Mouse (Mus musculus) midbrain, embryonic 12.5 days (tissue): ENCODE measurements at regions not wholly inside any gene's neighbourhood (a gene's known extent, or its start where the extent isn't known, plus 50 kb on each side); places are given as distances from the start of the nearest gene placed in this dataset.
A peak's percentile ranks its signal among the peaks of the same experiment; 100 is the strongest.

Source experiments
- ATAC-seq: fragments of 200-750 bp; cut with Nextera tagmentation; 2 replicates; pipeline ENCODE4 v1.8.0; 2017; ENCODE audit warnings: low read depth, moderate TSS enrichment, moderate library complexity; ENCODE audit not compliant: low FRiP score
- H3K27ac ChIP-seq: fragments of 300-500 bp; sonication (generic); replicated peaks from 2 replicates; pipeline ENCODE4 v1.5.1; 2016; ENCODE audit warnings: mild to moderate bottlenecking
- H3K27me3 ChIP-seq: fragments of 300-500 bp; sonication (generic); 2 replicates; pipeline ENCODE4 v1.6.1; 2016; ENCODE audit warnings: mild to moderate bottlenecking
- H3K36me3 ChIP-seq: fragments of 300-500 bp; sonication (generic); 2 replicates; pipeline ENCODE4 v1.6.1; 2016
- H3K4me1 ChIP-seq: fragments of 300-500 bp; sonication (generic); 2 replicates; pipeline ENCODE4 v1.6.1; 2016
- H3K4me2 ChIP-seq: fragments of 300-500 bp; sonication (generic); replicated peaks from 2 replicates; pipeline ENCODE4 v1.6.1; 2016; ENCODE audit warnings: mild to moderate bottlenecking, moderate library complexity
- H3K4me3 ChIP-seq: fragments of 300-500 bp; sonication (generic); 2 replicates; pipeline ENCODE4 v1.5.1; 2016; ENCODE audit warnings: mild to moderate bottlenecking
- H3K9ac ChIP-seq: fragments of 300-500 bp; sonication (generic); replicated peaks from 2 replicates; pipeline ENCODE4 v1.6.1; 2016; ENCODE audit warnings: mild to moderate bottlenecking, moderate library complexity
- H3K9me3 ChIP-seq: fragments of 300-500 bp; sonication (generic); 2 replicates; pipeline ENCODE4 v1.6.1; 2016; ENCODE audit warnings: mild to moderate bottlenecking
- WGBS: fragments of 180-500 bp; shearing (Covaris S2); methylation state at CpG from one replicate; pipeline ENCODE4 v1.1.7; 2016; 5-methylcytosine and 5-hydroxymethylcytosine counted together

DNA sequence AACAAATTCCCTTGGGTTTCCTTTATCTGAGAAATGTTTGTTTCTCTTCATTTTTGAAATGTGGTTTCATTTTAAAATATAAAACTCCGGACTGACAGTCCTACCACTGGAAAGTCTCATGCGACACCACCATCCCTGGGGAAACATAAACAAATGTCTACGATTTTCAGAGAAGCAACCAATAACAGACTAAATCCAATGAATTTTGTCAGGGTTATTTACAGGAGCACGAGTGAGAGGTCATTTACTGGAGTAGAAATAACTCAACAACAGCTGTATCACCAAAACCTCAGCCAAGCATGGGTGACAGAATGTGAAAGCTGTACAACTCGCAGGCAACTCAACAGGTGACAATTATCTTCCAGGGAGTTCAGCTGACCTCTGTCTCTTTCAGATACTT, 200.5 kb downstream of the Fam76b start:
- Histone ChIP-seq H3K9me3 (no peaks in the 10 kb centered on the region), H3K4me2 (no peak overlapping the region), H3K4me1 (peaks cover 6% of the 10 kb centered on the region; the same call in 1 of the 2 replicates), H3K4me3 (no peak overlapping the region), H3K9ac (no peak overlapping the region), H3K27ac (no peak overlapping the region), H3K27me3 (no peaks in the 10 kb centered on the region), H3K36me3 (no peaks in the 10 kb centered on the region)
- no peak for ATAC-seq
- 78% methylated on average over 5 of the region's 5 CpGs for WGBS

DNA sequence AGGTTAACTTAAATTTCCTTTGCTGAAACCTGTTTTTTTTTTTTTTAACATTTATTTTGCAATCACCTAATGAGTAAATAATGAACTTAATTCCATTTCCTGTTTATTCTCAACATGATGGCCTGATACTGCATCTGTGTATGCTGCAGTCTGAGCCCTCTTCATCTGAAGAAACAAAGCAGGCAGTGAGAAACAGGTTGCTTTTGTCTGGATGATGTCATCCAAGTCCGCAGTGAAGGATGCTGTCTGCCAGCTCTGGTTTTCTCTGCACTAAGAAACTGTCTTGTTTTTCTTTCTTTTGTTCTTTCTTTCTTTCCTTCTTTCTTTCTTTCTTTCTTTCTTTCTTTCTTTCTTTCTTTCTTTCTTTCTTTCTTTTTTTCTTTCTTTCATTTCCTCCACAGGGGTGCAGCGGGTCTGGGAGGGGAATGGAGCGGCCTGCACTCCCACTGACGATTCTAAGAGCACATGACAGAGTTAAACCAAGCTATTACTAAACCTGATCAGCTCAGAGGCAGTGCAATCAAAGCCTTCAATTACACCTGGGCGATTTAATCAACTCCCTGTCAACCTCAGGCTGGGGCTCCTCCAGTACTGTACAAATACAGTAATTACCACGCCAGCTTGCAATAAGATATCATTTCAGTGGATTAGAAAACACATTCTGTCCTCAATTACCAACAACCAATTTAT, 204.0 kb downstream of the Fam76b start:
- no peak overlapping the region for H3K27ac ChIP-seq
- H3K4me2 ChIP-seq, result no peak overlapping the region
- ATAC-seq, result no peak

DNA sequence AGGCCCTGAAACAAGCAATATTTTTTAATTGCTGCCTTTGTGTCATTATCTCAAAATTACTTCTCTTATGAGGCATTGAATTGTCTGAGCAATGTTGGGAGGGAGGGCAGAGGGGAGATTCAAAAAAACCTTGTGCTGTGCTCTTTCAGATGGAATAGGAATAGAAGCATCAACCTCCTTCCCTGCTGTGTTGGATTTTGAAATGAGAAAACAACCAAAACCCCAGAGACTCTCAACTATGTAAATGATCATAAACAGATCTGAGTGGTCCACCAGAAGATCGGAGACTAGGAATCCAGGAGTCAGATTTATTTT, 204.5 kb downstream of the Fam76b start:
- H3K9ac ChIP-seq, result no peak overlapping the region
- WGBS, result 79% methylated on average over 1 of the region's 1 CpGs
- no peaks in the 10 kb centered on the region for H3K9me3 ChIP-seq
- peaks cover 6% of the 10 kb centered on the region; the same call in 1 of the 2 replicates for H3K4me1 ChIP-seq
- H3K36me3 ChIP-seq, result no peaks in the 10 kb centered on the region
- no peaks in the 10 kb centered on the region for H3K27me3 ChIP-seq
- H3K27ac ChIP-seq, result no peak overlapping the region
- no peak overlapping the region for H3K4me2 ChIP-seq
- ATAC-seq, result no peak
- H3K4me3 ChIP-seq, result no peak overlapping the region

More for the DNA sequence above, 204.0 kb downstream of the Fam76b start:
- H3K9me3 ChIP-seq, result no peaks in the 10 kb centered on the region
- H3K9ac ChIP-seq, result no peak overlapping the region
- WGBS, result 54% methylated on average over 6 of the region's 6 CpGs
- H3K36me3 ChIP-seq, result no peaks in the 10 kb centered on the region
- H3K4me3 ChIP-seq, result no peak overlapping the region
- H3K4me1 ChIP-seq, result peaks cover 6% of the 10 kb centered on the region; the same call in 1 of the 2 replicates
- H3K27me3 ChIP-seq, result no peaks in the 10 kb centered on the region

DNA sequence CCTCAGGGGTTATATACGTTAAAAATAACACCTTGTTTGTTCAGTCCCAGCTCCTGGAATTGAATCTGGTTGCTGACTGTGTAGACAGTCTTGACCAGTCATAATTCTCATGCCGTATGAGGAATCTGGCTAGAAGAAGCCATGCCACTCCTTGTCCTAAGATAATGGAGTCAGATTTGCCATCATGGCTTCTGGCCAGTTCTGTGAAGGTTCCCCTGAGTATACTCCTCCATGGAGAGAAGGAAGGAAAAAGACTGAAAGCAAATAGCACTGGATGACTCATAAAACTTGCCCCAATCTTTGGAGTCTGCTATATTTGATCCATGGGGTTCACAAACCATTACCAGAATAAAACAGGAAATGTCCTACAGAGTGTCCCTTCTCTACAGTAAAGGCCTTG, 208.0 kb downstream of the Fam76b start:
- Histone ChIP-seq H3K4me1 (peaks cover 6% of the 10 kb centered on the region; the same call in 1 of the 2 replicates), H3K27ac (no peak overlapping the region), H3K4me3 (no peak overlapping the region), H3K9me3 (no peaks in the 10 kb centered on the region), H3K4me2 (no peak overlapping the region), H3K9ac (no peak overlapping the region), H3K27me3 (no peaks in the 10 kb centered on the region), H3K36me3 (no peaks in the 10 kb centered on the region)
- 84% methylated on average over 2 of the region's 2 CpGs for WGBS
- ATAC-seq, result no peak

DNA sequence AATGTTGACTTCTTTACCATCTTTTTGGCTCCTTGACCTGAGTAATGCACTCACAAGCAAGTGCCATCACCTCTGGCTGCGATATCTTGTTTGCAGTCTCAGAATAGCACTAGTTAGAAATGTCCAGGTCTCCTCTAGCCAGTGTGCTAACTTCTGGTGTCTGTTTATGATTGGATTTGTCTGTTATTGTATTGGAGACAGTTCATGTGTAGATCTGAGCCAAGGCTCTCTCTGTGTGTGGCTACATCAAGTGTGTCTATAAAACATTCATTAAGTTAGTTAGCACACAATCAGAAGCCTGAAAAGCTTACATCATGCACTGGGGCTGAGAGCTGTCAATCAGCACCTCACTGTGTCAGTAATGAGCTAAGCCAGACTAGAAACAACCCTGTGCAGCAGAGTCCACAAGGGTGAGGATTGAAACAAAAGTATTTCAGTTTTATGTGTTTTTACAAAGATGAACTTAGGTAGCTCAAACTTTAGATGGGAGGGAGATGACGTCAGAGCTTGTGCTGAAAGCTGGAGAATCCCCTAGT, 214.5 kb downstream of the Fam76b start:
- H3K36me3 ChIP-seq, result no peaks in the 10 kb centered on the region
- ATAC-seq, result no peak
- H3K4me3 ChIP-seq, result no peak overlapping the region
- no peaks in the 10 kb centered on the region for H3K9me3 ChIP-seq
- no peaks in the 10 kb centered on the region for H3K4me1 ChIP-seq
- no peak overlapping the region for H3K9ac ChIP-seq
- H3K27ac ChIP-seq, result no peak overlapping the region
- H3K4me2 ChIP-seq, result no peak overlapping the region
- no peaks in the 10 kb centered on the region for H3K27me3 ChIP-seq
- WGBS, result 66% methylated on average over 2 of the region's 2 CpGs

DNA sequence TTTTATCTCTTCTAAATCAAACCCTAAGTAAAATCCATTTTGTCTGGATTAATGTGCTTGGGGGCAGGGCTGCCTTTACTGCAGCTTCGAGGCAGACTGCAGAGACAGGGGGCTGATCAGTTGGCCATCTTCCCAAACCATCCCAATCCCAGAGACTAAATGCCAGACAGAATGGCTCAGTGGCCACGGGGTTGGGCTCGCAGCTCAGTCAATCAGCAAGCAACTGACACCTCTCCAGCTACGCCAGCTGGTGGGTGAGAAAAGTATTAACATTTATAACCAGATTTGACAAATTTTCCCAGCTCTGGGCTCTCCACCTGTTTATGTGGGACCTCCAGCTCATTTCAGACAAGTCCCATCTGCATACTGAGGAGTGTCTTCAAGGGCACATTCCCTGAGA, 220.7 kb downstream of the Fam76b start:
- no peaks in the 10 kb centered on the region for H3K36me3 ChIP-seq
- H3K9me3 ChIP-seq, result no peaks in the 10 kb centered on the region
- H3K27me3 ChIP-seq, result no peaks in the 10 kb centered on the region
- H3K9ac ChIP-seq, result no peak overlapping the region
- no peaks in the 10 kb centered on the region; the same call in 1 of the 2 replicates for H3K4me1 ChIP-seq
- no peak for ATAC-seq
- H3K4me3 ChIP-seq, result no peak overlapping the region
- WGBS, result 83% methylated on average over 4 of the region's 4 CpGs
- H3K27ac ChIP-seq, result no peak overlapping the region
- H3K4me2 ChIP-seq, result no peak overlapping the region

DNA sequence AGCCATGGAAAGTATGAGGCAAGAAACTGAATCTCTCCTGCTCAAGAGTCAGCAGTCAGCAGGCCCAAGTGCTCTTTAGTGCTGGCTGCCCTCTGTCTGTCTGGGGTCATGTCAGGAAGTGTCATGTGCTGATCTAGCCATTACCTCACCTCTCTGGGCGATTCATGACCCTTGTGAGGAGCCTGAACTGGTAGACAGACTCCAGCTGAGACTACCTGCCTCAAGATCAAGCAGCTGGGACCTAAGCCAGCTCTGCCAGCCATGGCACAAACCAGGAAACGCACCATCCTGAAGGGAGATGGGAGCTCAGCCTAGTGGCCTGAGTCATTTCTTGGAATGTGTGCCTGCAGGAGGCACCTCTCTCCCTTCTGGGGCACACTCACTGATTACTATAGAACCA, 221.2 kb upstream of the Sesn3 start:
- ATAC-seq, result no peak
- 47% methylated on average over 2 of the region's 2 CpGs for WGBS
- peaks cover 6% of the 10 kb centered on the region for H3K27me3 ChIP-seq
- no peaks in the 10 kb centered on the region for H3K36me3 ChIP-seq
- H3K4me1 ChIP-seq, result peaks cover 14% of the 10 kb centered on the region
- H3K27ac ChIP-seq, result no peak overlapping the region
- H3K4me3 ChIP-seq, result no peak overlapping the region
- H3K9me3 ChIP-seq, result no peaks in the 10 kb centered on the region
- H3K9ac ChIP-seq, result no peak overlapping the region
- H3K4me2 ChIP-seq, result no peak overlapping the region

DNA sequence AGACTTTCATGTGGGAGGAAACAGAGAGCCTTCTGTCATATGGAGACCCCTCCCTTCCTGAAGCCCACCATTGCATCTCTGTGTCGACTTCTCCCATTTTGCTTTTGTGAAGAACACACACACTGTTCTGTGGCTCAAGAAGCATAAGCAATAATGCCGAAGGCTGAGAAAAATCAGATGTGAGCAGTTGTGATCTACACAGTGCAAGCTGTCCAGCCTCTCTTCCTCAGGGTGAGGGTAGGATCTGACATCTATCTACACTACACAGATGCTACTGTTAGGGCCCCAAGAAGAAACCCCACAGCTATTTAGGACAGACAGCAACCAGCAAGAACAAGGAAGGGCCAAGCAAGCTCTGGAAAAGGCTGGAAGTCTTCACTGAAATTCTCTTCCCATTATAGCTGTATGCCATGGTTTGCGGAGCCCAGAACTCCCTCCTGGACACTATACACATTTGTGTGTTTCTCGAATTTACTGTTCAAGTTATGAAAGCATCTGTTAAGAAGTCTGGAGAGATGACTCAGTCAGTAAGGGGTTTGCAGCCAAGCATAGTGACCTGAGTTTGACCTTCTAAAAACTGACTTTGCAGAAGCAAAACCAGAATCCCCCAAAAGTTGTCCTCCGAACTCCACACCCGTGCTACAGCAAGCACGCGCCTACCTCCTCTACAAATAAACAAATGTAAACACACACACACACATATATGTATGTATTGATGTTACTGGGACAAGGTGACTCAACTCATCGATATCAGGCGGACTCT, 218.3 kb upstream of the Sesn3 start:
- Histone ChIP-seq H3K4me2 (no peak overlapping the region), H3K9ac (no peak overlapping the region), H3K4me1 (peaks cover 22% of the 10 kb centered on the region), H3K27ac (no peak overlapping the region), H3K9me3 (no peaks in the 10 kb centered on the region), H3K36me3 (no peaks in the 10 kb centered on the region), H3K4me3 (no peak overlapping the region), H3K27me3 (peaks cover 6% of the 10 kb centered on the region)
- no peak for ATAC-seq
- 90% methylated on average over 10 of the region's 10 CpGs for WGBS

DNA sequence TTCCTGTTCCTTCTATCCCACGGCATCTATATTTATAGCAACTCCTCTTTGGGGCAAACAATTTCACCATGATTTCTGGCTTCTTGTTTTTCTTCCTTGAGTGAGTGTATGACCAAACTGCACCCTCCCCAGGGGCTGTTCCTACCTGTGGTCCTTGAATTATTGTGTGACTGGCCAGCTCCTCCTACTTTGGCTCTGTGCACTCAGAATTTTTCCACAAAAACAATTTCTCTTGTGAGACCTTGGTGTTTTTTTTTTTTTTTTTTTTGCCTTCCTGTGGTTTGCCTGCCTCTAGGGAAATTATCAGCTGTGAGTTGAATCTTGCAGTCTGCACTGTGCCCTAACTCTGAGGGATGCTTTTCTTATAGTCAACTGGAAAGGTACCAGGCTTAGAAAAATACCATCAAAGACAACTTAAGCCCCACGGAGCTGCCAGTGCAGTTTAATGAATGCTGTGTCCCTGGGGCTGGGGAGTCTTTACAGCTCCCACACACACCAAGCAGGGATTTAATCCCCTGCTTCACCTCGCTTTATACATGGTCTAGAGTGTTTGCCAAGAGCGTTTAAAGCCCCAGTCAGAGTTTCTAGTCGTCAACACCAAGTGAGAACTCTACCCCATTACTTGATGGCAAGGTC, 216.2 kb upstream of the Sesn3 start:
- WGBS, result 12% methylated on average over 5 of the region's 5 CpGs
- Histone ChIP-seq H3K4me2 (no peak overlapping the region), H3K9ac (no peak overlapping the region), H3K4me1 (peaks cover 20% of the 10 kb centered on the region), H3K36me3 (no peaks in the 10 kb centered on the region), H3K27ac (0 out of 2 replicates have a peak overlapping the region, but pooled peaks have one; percentile 11), H3K4me3 (no peak overlapping the region), H3K9me3 (no peaks in the 10 kb centered on the region), H3K27me3 (peaks cover 6% of the 10 kb centered on the region)
- 0 out of 2 replicates have a peak, but pooled peaks have one; percentile 30 for ATAC-seq

DNA sequence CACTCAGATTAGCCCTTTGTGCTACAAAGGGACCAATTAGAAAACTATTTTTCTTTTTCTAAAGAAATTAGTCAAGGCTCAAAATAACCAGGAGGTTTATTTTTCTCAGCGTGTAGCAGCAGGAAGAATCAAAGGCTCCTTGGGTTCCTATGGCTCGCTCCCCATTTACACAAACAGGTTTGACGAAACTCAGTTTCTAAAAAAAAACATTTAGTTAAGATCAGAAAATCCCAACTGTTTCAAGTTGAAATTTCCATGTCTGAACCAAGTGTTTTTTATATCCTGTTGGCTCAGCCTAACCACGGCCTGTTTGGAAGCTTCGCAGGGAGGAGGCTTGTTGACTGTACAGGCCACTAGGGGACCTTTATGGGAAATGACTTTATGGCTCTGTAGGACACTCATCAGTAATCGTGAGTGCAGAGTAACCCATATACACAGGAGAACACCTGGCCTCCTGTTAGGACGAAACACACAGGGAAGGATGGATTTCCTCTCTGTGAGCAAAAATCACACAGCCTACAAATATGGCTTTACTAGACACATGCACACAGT, 215.6 kb upstream of the Sesn3 start:
- H3K9ac ChIP-seq, result no peak overlapping the region
- WGBS, result 40% methylated on average over 7 of the region's 7 CpGs
- ATAC-seq, result no peak
- no peak overlapping the region for H3K4me3 ChIP-seq
- no peaks in the 10 kb centered on the region for H3K9me3 ChIP-seq
- no peak overlapping the region for H3K4me2 ChIP-seq
- H3K4me1 ChIP-seq, result peaks cover 15% of the 10 kb centered on the region
- peaks cover 6% of the 10 kb centered on the region for H3K27me3 ChIP-seq
- H3K27ac ChIP-seq, result 0 out of 2 replicates have a peak overlapping the region, but pooled peaks have one; percentile 11
- no peaks in the 10 kb centered on the region for H3K36me3 ChIP-seq

DNA sequence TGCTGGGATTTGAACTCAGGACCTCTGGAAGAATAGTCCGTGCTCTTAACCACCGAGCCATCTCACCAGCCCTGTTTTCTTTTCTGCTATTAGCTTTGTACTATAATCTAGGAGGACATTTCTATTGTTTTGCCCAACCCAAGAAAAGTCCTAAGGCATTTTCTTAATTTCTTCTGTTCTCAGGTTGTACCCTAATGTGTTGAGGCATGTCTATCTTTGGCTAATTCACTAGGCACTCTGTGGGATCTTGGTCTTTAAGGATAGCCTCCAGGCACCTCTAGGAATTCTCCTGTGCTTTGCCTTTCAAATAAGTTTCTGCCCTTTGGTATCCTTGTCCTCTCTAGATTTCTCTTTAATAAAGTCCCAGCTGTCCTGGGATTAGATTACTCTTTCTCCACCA, 214.6 kb upstream of the Sesn3 start:
- Histone ChIP-seq H3K36me3 (no peaks in the 10 kb centered on the region), H3K4me3 (no peak overlapping the region), H3K4me1 (peaks cover 15% of the 10 kb centered on the region), H3K4me2 (no peak overlapping the region), H3K9ac (no peak overlapping the region), H3K27me3 (no peaks in the 10 kb centered on the region), H3K27ac (no peak overlapping the region), H3K9me3 (no peaks in the 10 kb centered on the region; the same call in 1 of the 2 replicates)
- 95% methylated on average over 2 of the region's 2 CpGs for WGBS
- ATAC-seq, result no peak

DNA sequence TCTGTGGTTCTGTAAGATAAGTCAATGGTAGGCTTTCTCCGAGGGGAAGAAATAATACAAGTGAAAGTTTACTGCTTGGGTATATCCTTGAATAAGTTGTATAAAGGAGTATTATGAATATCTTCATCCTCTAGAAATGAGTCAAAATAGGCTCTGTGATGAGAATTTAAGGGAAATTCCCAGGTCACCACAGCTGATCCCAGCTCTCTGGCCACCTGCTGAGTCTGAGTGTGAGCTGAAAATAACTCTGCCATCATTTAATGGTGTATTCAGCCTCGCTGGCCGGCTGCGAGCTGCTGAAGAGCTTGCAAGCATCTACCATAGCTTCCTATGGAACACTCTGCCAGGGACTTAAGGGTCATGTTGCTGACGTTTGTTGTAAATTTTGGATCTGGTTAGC, 213.5 kb upstream of the Sesn3 start:
- WGBS, result 79% methylated on average over 5 of the region's 5 CpGs
- ATAC-seq, result no peak
- Histone ChIP-seq H3K9ac (no peak overlapping the region), H3K27me3 (no peaks in the 10 kb centered on the region), H3K4me1 (peaks cover 15% of the 10 kb centered on the region), H3K27ac (no peak overlapping the region), H3K4me3 (no peak overlapping the region), H3K9me3 (no peaks in the 10 kb centered on the region; the same call in 1 of the 2 replicates), H3K4me2 (no peak overlapping the region), H3K36me3 (no peaks in the 10 kb centered on the region)
